Comparison of ENCODE assay signal across 23 mouse cellular contexts in the genomic region with DNA sequence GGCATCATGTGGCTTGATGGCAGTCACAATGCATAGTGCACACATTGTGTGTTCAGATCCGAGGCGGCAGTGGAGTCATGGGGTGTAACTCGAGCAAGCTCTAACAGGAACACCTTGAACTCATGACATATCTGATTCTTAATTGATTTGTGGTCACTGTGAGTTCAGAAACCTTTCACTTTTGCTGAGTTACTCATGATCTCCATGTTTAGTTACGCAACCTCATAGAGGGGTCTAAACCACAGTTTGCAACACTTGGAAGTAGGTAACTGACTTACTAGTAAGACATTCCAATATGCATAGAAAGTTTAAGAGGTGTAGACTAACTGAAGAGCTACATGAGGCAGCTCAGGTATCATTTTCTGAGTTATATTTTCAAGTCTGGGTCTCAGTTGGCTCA.
"Had no signal": no experiment of that assay in that cellular context is flagged by ENCODE, and none has a peak within 500 bp of the region (broad histone marks: within the 10 kb centered on the region; RNA-seq: fewer than 3 reads in every experiment).

No protein-coding gene starts in this region.

- H3K9me3 ChIP-seq: kidney, embryonic 15.5 days; limb, embryonic 13.5 days; liver, embryonic 12.5 days; liver, embryonic 15.5 days; lung, embryonic 15.5 days; megakaryocyte, embryonic 14.5 days; midbrain, embryonic 10.5 days; midbrain, embryonic 13.5 days; neural tube, embryonic 13.5 days had no signal

- H3K4me1 ChIP-seq: liver, embryonic 15.5 days; lung, embryonic 15.5 days; midbrain, embryonic 10.5 days; midbrain, embryonic 13.5 days; neural tube, embryonic 13.5 days had no signal

- H3K9ac ChIP-seq: kidney, embryonic 15.5 days; limb, embryonic 13.5 days; liver, embryonic 12.5 days; liver, embryonic 15.5 days; lung, embryonic 15.5 days; midbrain, embryonic 13.5 days; neural tube, embryonic 13.5 days had no signal

- H3K4me3 ChIP-seq: kidney, embryonic 15.5 days; limb, embryonic 13.5 days; liver, embryonic 12.5 days; liver, embryonic 15.5 days; lung, embryonic 15.5 days; megakaryocyte, embryonic 14.5 days; midbrain, embryonic 10.5 days; midbrain, embryonic 13.5 days; myocyte; neural tube, embryonic 13.5 days had no signal

- H3K27ac ChIP-seq: kidney, embryonic 15.5 days; limb, embryonic 13.5 days; liver, embryonic 12.5 days; liver, embryonic 15.5 days; lung, embryonic 15.5 days; midbrain, embryonic 10.5 days; midbrain, embryonic 13.5 days; neural tube, embryonic 13.5 days had no signal

- H3K27me3 ChIP-seq: kidney, embryonic 15.5 days; limb, embryonic 13.5 days; liver, embryonic 12.5 days; liver, embryonic 15.5 days; lung, embryonic 15.5 days; megakaryocyte, embryonic 14.5 days; midbrain, embryonic 13.5 days; neural tube, embryonic 13.5 days had no signal

- H3K4me2 ChIP-seq: kidney, embryonic 15.5 days; limb, embryonic 13.5 days; liver, embryonic 12.5 days; liver, embryonic 15.5 days; lung, embryonic 15.5 days; midbrain, embryonic 13.5 days; neural tube, embryonic 13.5 days had no signal

- DNase-seq: kidney, adult 11 months; kidney, adult 8-10 months; kidney, postnatal 10 days; kidney, postnatal 4 days; left cerebral cortex, postnatal 4 days; liver; lung, adult 18-20 months; lung, postnatal 10 days; lung, postnatal 4 days; thymus, adult 2 months; thymus, postnatal 14 days; thymus, postnatal 4 days had no signal

- H3K36me3 ChIP-seq: kidney, embryonic 15.5 days; limb, embryonic 13.5 days; liver, embryonic 12.5 days; liver, embryonic 15.5 days; lung, embryonic 15.5 days; midbrain, embryonic 10.5 days; midbrain, embryonic 13.5 days; neural tube, embryonic 13.5 days had no signal

- ATAC-seq: liver, embryonic 12.5 days; midbrain, embryonic 13.5 days; midbrain, embryonic 16.5 days had no signal
